Mouse (Mus musculus) activated CD4-positive, CD25-positive, alpha-beta regulatory T cell, adult 9 weeks (primary cell): ENCODE results near the gene Eef1g. TPM values are rescaled to one million over a fixed set of nuclear protein-coding genes. Genes with fewer than 3 reads are reported as not detected.

ENCODE experiments used
- polyA plus RNA-seq: library from polyadenylated mRNA; unstranded; fragments of 100-300 nt; shearing (Covaris generic); gene quantifications from one replicate; pipeline ENCODE4 v1.2.1, GENCODE M21; 2017

Gene Eef1g
- polyA plus RNA-seq = 339 TPM

DNA sequence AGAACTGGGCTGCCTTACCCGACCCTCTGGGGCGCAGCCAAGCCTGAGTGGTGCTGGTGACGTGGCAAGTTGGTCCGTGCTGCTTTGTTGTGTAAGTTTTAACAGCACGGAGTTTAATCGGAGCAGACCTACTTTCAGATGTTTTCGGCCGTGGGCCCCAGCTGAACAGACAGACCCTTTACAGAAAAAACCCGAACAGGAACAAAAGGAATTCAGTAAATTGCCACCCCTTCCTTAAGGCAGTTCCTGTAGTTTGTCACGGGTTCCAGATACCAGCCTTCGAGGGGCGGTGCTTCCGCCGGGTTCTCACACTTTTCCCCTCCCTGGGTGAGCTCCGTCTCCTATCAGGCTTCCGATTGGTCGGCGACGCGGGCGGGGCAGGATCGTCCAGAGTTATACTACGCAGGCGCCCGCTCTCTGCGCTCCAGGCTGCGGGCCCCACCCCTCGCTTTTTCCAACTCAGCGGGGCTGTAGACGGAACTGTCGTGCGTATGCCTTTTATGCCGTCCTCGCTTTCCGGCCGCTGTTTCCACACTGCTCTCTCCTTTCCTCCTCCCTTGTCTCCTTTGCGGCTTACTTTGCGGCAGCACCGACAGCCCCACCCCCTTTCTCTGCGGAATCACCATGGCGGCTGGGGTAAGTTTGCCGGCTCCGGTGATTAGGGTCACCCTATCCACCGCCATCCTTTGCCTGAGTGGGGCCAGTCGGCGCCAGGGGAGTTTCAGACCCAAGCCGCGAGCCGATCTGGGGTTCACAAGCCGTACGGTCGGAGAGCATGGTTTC lies at the start of gene Eef1g:
TSS of gene Eef1g (plus strand) at position 452 of the 783 bp plus-strand sequence.

DNA sequence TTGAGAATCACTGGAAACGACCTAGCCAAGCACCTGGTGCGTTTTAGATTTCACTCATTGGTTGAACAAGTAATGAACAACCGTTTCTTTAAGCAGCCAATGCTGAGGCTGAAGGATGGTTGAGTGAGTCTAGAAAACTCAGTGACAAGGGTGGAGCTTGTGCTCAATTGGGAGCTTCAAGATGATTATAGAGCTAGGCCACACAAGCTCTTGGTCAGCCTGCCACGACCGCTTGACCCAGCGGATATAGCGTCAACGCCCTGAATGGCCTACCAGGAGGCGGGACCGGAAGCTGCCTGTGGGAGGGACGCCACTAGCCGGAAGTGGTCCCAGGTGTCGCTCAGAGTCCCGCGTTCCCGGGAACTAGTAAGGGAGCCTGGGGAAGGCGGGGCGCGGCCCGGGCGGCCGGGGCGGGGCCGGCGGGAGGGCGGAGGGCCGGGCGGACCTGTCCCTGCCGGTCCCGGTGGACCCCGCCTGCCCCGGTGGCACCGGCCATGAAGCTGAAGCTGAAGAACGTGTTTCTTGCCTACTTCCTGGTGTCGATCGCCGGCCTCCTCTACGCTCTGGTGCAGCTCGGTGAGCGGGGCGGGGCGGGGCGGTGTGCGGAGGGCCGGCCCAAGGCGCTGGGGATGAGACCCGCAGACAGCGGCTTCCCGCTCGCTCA lies 46.6 kb upstream of the Eef1g start, which contains the start of gene B3gat3:
TSS of gene B3gat3 (plus strand) at position 302 of the 664 bp plus-strand sequence.

DNA sequence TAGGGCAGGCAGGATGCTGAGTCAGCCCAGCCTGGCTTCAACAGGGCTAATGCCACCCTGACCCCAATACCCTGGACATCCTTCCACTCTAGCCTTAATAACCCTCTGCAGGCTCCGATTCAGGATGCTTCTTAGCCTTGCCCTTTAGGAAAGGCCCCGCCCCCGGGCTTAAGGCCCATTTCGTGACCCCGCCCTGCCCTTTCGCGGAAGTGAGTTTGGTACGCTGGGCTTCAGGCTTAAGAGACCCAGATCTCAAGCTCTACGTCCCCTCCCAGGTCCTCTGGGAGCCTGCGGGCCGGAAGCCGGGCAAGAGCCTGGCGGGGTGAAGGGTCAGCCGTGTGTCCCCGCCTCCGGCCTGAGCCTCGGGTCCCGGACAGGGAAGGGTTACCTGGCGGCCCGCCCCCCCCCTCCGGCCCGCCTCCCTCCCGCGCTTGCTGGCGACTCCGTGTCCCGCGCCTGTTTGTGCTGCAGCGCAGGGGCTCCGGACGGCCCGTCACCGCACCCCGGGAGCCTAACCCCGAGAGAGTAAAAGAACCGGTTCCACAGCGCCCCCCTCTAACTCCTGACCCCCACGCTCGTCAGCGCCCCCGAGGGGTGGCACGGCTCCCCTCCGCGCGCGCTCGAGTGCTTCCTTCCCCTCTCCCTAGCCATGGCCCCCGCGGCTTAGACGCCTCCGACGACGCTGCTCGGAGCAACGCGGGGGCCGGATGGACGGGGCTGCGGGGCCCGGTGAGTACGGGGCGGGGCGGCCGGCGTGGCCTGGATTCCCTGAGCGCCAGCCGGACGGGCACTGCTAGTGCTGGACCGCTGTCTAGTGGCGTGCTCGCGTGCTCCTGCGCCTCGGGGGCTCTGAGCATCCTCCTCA lies 37.4 kb upstream of the Eef1g start, which contains the start of the genes Rom1 and Eml3:
TSS of gene Rom1 (minus strand) at position 133 of the 865 bp plus-strand sequence.
TSS of gene Eml3 (plus strand) at position 329 of the 865 bp plus-strand sequence.

DNA sequence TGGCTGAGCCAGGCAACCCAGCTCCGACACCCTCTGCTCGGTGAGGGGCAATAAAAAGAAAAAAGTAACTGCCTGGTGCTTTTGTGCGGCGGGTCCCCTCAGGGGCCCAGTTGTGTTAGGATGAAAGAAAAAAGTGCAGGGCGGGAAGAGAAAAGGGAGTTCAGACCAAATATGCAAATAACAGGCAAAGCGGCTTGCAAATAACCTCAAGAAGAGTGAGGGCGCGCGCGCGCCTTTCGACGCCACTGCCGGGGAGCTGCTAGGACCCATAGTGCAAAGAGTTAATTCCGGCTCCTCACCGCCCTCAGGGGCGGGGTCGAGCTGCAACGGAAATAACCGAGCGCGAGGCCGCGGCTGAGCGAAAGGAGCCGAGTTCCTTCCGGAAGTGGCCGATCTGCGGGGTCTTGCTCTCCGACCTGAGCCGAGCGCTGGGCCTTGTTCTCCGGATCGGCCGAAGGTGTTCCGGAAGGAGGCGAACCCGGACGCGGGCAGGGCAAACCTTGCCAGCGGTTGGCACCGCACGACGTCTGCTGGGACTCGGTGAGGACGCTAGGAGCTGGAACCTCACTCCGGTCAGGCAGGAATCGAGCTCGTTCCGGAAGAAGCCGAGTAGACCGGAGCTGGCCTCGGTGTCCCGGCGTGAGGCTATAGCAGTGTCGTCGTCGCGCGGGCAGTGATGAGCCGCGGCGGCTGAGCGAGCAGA lies 25.2 kb upstream of the Eef1g start, which contains the start of gene Mta2:
TSS of gene Mta2 (plus strand) at position 361 of the 703 bp plus-strand sequence.

DNA sequence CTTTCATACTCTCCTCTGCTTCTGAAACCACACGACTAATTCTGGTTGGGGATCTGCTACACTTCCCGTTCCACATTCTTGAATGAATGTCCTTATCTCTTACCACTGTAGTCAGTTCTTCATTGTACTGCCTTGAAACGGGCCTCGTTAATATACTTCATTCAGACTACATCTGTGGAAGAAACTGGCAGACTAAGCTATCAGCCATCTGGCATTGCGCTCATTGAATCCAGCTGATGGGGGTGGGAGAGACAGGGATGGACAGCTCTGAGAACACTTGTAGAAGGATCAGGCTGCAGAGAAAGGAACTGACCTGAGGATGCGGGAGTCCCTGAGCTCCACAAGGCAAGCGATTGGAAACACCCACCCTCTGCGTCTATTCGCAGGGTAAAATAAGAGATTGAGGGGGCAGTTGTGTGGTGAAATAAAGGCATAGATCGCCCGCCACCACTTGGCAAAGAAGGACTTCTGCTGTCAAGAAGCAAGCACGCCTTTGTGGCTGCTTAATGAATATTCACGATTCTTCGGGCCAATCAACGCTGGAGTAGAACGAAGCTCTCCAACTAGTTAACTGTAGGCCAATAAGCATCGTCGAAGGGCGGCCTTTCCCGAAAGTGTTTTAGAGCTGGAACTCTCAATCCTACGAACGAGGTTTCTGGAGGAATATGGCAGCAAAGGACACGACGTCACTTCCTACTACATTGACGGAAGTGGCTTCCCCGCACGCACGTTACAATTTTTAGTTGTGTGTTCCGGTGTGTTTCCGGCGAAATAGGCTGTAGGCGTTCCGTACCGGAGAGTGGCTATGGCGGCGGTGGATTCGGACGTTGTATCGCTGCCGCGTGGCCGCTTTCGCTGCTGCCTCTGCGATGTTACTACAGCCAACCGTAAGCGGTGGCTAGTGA lies 13.5 kb upstream of the Eef1g start, which contains the start of gene Tut1:
TSS of gene Tut1 (plus strand) at position 713 of the 905 bp plus-strand sequence.

DNA sequence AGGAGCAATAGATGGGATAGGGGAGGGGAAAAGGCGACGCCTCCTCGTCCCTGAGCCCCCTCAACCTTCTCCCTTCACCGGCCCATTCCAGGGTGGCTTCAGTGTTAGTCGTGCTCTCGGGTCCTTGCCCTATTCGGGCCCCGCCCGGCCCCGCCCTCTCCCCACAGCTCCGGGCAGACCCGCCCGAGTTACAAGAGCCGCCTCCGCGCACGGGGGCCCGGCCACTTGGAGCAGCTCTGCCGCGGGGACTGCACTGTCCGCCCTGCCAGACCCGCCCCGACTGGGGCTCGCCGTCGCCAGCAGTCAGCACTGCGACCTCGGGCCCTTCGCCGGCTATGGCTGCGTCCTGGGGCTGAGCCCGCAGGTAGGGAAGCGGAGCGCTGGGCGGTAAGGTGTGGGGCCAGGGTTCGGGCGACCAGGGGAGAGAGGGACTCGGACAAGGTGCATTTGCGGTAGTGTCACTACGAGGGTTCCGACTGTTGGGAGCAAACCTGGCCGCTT lies 22.3 kb downstream of the Eef1g start, which contains the start of gene Ahnak:
TSS of gene Ahnak (plus strand) at position 219 of the 501 bp plus-strand sequence.

Other genes starting within 250 kb of the Eef1g start
- 127 TPM for gene Slc3a2, start 243.7 kb upstream of the Eef1g start, polyA plus RNA-seq
- gene Wdr74, start 231.2 kb upstream of the Eef1g start, polyA plus RNA-seq = 84.1 TPM
- 3.2 TPM for gene 1700092M07Rik, start 226.3 kb upstream of the Eef1g start, polyA plus RNA-seq
- 169 TPM for gene Stx5a, start 225.6 kb upstream of the Eef1g start, polyA plus RNA-seq
- 265 TPM for gene Nxf1, start 210.0 kb upstream of the Eef1g start, polyA plus RNA-seq
- 102 TPM for gene Tmem223, start 196.0 kb upstream of the Eef1g start, polyA plus RNA-seq
- 170 TPM for gene Tmem179b, start 192.6 kb upstream of the Eef1g start, polyA plus RNA-seq
- gene Taf6l, start 180.6 kb upstream of the Eef1g start, polyA plus RNA-seq = 5.1 TPM
- 164 TPM for gene Polr2g, start 168.5 kb upstream of the Eef1g start, polyA plus RNA-seq
- gene Zbtb3, start 164.5 kb upstream of the Eef1g start, polyA plus RNA-seq = 3.8 TPM
- gene Ttc9c, start 147.7 kb upstream of the Eef1g start, polyA plus RNA-seq = 54.6 TPM
- gene Hnrnpul2, start 147.0 kb upstream of the Eef1g start, polyA plus RNA-seq = 8.4 TPM
- gene AC129217.1, start 137.3 kb upstream of the Eef1g start, polyA plus RNA-seq = not detected
- 105 TPM for gene Bscl2, start 129.6 kb upstream of the Eef1g start, polyA plus RNA-seq
- gene Gng3, start 127.8 kb upstream of the Eef1g start, polyA plus RNA-seq = 0.35 TPM
- not detected for gene Lrrn4cl, start 116.3 kb upstream of the Eef1g start, polyA plus RNA-seq
- gene Ubxn1, start 95.5 kb upstream of the Eef1g start, polyA plus RNA-seq = 159 TPM
- 84.5 TPM for gene Uqcc3, start 86.1 kb upstream of the Eef1g start, polyA plus RNA-seq
- 110 TPM for gene Lbhd1, start 83.3 kb upstream of the Eef1g start, polyA plus RNA-seq
- gene Gm49403, start 83.1 kb upstream of the Eef1g start, polyA plus RNA-seq = not detected
- 59.2 TPM for gene 1810009A15Rik, start 78.2 kb upstream of the Eef1g start, polyA plus RNA-seq
- gene Gm49416, start 78.1 kb upstream of the Eef1g start, polyA plus RNA-seq = not detected
- gene Ints5, start 74.0 kb upstream of the Eef1g start, polyA plus RNA-seq = 47.9 TPM
- gene Ganab, start 69.0 kb upstream of the Eef1g start, polyA plus RNA-seq = 137 TPM
- 33.9 TPM for gene B3gat3, start 46.7 kb upstream of the Eef1g start, polyA plus RNA-seq
- 12.2 TPM for gene Rom1, start 37.7 kb upstream of the Eef1g start, polyA plus RNA-seq
- gene Eml3, start 37.5 kb upstream of the Eef1g start, polyA plus RNA-seq = 68.2 TPM
- gene Mta2, start 25.2 kb upstream of the Eef1g start, polyA plus RNA-seq = 197 TPM
- gene Tut1, start 13.2 kb upstream of the Eef1g start, polyA plus RNA-seq = 47.2 TPM
- gene Ahnak, start 22.2 kb downstream of the Eef1g start, polyA plus RNA-seq = 113 TPM
- gene Scgb1a1, start 120.9 kb downstream of the Eef1g start, polyA plus RNA-seq = not detected
- gene Asrgl1, start 168.6 kb downstream of the Eef1g start, polyA plus RNA-seq = 20.7 TPM